Mouse (Mus musculus): Measurements from ENCODE around the gene Krt7. TPM values are rescaled to one million over a fixed set of nuclear protein-coding genes. Genes with fewer than 3 reads are reported as not detected.

Krt7 gene
- 50.9 and 57.3 TPM in 2 replicates for polyA plus RNA-seq (2012; rRNA removed)

DNA sequence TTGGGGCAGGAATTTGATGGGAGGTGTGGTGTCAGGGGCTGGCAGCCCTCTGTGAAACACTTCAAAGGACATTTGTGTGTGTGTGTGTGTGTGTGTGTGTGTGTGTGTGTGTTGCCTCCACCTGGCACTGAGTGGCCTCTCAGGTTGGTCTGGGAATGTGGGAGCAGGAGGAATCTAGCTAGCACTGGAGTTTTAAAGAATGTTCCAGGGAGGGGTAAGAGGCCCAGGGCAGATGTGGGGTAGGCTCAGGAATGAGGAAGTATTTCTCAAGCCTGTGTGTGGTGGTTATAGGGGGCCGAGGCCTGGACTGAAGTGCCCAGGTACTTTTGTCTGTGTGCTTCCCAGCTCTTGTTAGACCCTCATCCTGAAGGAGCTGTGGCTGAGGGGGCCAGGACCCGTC lies at the start of gene Krt7:
Gene Krt7, plus strand, starts transcription at position 269 of the 400 bp plus-strand sequence.
- peaks cover 3% of the 10 kb centered on the region; the same call in 1 of the 2 replicates for H3K4me1 ChIP-seq (ENCODE audit: control insufficient read depth, insufficient read depth, low read length)
- WGBS, result 32% methylated on average over 2 of the region's 2 CpGs
- H3K27ac ChIP-seq (ENCODE audit: insufficient read depth, low read depth, low read length), result peak within 1 kb of the TSS; percentile 97
- DNase-seq, result peak; percentile 77
- TF ChIP-seq POLR2A (IDR thresholded peaks at IDR 0.05; ENCODE audit: low read depth, low read length) (peak; percentile 18), CTCF (conservative IDR thresholded peaks at IDR 0.05; ENCODE audit: insufficient read depth, insufficient read length, low read depth, low read length) (no peak)
- H3K27me3 ChIP-seq (replicated peaks; ENCODE audit: control insufficient read depth, insufficient read depth, low read length), result no peaks in the 10 kb centered on the region
- H3K4me3 ChIP-seq (ENCODE audit: insufficient read depth, low read depth, low read length), result peak within 1 kb of the TSS; percentile 59
- H3K36me3 ChIP-seq (ENCODE audit: control insufficient read depth, insufficient read depth, low read length), result no peaks in the 10 kb centered on the region

DNA sequence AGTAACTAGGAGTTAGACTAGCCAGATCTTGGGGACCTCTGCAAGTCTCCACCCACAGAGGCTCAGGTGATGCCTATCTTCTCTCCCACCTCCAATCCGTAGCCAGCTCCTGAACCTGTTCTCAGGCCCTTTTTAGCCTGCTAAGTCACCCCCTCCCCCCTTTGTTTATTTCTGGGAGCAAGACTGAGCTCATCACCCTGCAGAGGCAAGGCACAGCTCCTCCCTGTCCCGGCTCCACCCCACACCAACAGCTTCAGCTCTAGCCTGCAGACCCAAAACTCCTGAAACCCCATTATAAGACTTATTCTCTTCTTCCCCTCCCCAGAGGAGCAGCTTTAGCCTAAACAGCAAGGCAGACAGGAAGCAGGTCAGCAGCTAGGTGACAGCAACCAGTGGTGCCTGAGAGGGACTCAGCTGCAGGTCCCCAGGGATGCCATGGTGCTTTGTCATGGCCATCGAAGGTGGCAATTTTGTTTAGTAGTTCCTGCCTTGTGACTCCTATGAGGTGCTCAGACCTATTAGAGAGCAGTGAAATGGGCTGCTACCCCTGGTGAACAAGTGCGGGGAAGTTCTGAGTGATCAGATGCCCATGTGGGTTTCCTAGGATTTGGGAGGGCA lies 48.3 kb upstream of the Krt7 start:
- Histone ChIP-seq H3K27me3 (replicated peaks; ENCODE audit: control insufficient read depth, insufficient read depth, low read length) (no peaks in the 10 kb centered on the region), H3K4me3 (ENCODE audit: insufficient read depth, low read depth, low read length) (no peak overlapping the region), H3K27ac (ENCODE audit: insufficient read depth, low read depth, low read length) (no peak overlapping the region), H3K36me3 (ENCODE audit: control insufficient read depth, insufficient read depth, low read length) (no peaks in the 10 kb centered on the region), H3K4me1 (ENCODE audit: control insufficient read depth, insufficient read depth, low read length) (peaks cover 4% of the 10 kb centered on the region; the same call in 1 of the 2 replicates)
- DNase-seq, result no peak
- 67% methylated on average over 4 of the region's 4 CpGs for WGBS
- TF ChIP-seq CTCF (conservative IDR thresholded peaks at IDR 0.05; ENCODE audit: insufficient read depth, insufficient read length, low read depth, low read length) (no peak), POLR2A (IDR thresholded peaks at IDR 0.05; ENCODE audit: low read depth, low read length) (no peak)

DNA sequence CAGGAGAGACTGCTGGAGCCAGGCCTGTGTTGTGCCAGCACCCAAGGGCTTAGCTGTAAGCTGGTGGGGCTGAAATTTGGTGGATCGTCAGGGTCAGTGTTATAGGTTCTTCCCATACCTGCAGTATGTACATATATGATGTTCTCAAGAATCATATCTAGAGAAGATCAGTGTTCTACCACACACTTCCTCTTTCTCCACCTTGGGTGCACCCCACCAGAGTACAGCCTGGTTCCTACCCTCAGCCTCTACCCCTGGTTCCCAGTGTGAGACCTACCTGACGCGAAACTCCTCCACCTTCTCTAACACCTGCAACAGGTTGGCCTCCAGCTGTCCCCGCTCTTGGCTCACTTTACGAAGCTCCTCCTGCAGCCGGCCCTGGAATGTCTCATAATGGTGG lies 46.9 kb upstream of the Krt7 start:
- Histone ChIP-seq H3K4me3 (ENCODE audit: insufficient read depth, low read depth, low read length) (no peak overlapping the region; the same call in 1 of the 2 replicates), H3K4me1 (ENCODE audit: control insufficient read depth, insufficient read depth, low read length) (peaks cover 4% of the 10 kb centered on the region; the same call in 1 of the 2 replicates), H3K27me3 (replicated peaks; ENCODE audit: control insufficient read depth, insufficient read depth, low read length) (no peaks in the 10 kb centered on the region), H3K27ac (ENCODE audit: insufficient read depth, low read depth, low read length) (no peak overlapping the region), H3K36me3 (ENCODE audit: control insufficient read depth, insufficient read depth, low read length) (no peaks in the 10 kb centered on the region)
- TF ChIP-seq CTCF (conservative IDR thresholded peaks at IDR 0.05; ENCODE audit: insufficient read depth, insufficient read length, low read depth, low read length) (no peak), POLR2A (IDR thresholded peaks at IDR 0.05; ENCODE audit: low read depth, low read length) (no peak)
- DNase-seq, result no peak
- WGBS, result 79% methylated on average over 6 of the region's 6 CpGs

DNA sequence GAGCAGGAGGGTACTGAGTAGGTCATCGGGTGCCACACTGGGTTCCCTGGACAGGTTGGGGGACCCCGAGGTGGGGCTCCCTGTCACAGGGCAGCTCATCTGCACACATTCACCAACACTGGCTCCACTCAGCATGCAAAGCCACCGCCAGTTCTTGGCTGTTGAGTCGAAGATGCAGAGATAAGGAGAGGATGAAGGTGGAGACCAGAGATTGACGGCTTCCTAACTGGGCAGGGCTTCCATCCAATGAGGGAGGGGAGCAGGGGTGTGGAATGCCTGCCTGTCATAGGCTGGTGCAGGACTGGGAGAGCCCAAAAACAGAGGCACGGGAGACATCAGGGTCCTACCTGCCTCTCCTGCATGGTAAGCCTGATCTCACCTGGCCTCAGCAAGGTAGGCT lies 46.4 kb upstream of the Krt7 start:
- Histone ChIP-seq H3K4me1 (ENCODE audit: control insufficient read depth, insufficient read depth, low read length) (peaks cover 4% of the 10 kb centered on the region; the same call in 1 of the 2 replicates), H3K27me3 (replicated peaks; ENCODE audit: control insufficient read depth, insufficient read depth, low read length) (no peaks in the 10 kb centered on the region), H3K4me3 (ENCODE audit: insufficient read depth, low read depth, low read length) (no peak overlapping the region; the same call in 1 of the 2 replicates), H3K36me3 (ENCODE audit: control insufficient read depth, insufficient read depth, low read length) (no peaks in the 10 kb centered on the region), H3K27ac (ENCODE audit: insufficient read depth, low read depth, low read length) (0 out of 2 replicates have a peak overlapping the region, but pooled peaks have one; percentile 6)
- DNase-seq, result peak; percentile 63
- 68% methylated on average over 6 of the region's 6 CpGs for WGBS
- TF ChIP-seq CTCF (conservative IDR thresholded peaks at IDR 0.05; ENCODE audit: insufficient read depth, insufficient read length, low read depth, low read length) (no peak), POLR2A (IDR thresholded peaks at IDR 0.05; ENCODE audit: low read depth, low read length) (no peak)

DNA sequence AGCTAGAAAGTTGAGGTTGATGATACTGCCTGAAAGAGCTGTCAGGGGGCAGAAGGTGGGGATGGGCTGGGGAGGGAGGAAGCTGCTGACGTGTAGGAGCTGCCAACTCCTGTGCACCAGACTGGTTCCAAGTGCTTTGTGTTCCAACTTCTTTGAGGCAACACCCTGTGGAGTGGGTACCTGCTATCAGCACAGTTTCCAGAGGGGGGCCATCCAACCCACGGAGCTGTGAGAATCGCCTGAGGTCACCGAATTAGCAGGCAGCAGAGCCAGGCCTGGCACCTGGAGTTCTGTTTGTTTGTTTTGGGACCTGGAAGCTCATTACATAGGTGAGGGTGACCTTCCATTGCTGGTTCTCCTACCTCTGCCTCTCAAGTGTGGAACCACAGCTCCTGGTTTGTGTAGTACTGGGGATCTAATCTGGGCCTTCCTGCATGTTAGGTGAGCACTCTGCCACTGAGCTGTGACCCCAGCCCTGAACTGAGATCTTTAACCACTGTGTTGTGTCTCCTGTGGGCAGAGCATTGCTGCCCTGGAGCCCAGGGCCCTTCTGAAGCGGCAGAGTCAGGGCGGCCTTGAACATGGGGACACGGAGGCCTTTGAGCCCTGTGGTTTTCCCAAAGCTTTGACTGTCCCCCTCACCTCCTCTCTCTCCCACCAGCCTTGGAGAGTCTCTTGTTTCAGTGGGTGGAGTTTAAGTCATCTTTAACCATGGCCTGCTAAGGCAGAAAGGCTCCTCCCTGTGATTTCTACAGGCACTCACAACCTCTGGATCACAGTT lies 45.8 kb upstream of the Krt7 start:
- DNase-seq, result peak; percentile 56
- H3K4me3 ChIP-seq (ENCODE audit: insufficient read depth, low read depth, low read length), result no peak overlapping the region
- H3K27ac ChIP-seq (ENCODE audit: insufficient read depth, low read depth, low read length), result peak overlapping the region; percentile 12; the same call in 1 of the 2 replicates
- H3K36me3 ChIP-seq (ENCODE audit: control insufficient read depth, insufficient read depth, low read length), result no peaks in the 10 kb centered on the region
- H3K27me3 ChIP-seq (replicated peaks; ENCODE audit: control insufficient read depth, insufficient read depth, low read length), result no peaks in the 10 kb centered on the region
- TF ChIP-seq POLR2A (IDR thresholded peaks at IDR 0.05; ENCODE audit: low read depth, low read length) (no peak), CTCF (conservative IDR thresholded peaks at IDR 0.05; ENCODE audit: insufficient read depth, insufficient read length, low read depth, low read length) (no peak)
- WGBS, result 75% methylated on average over 7 of the region's 7 CpGs
- peaks cover 4% of the 10 kb centered on the region; the same call in 1 of the 2 replicates for H3K4me1 ChIP-seq (ENCODE audit: control insufficient read depth, insufficient read depth, low read length)

DNA sequence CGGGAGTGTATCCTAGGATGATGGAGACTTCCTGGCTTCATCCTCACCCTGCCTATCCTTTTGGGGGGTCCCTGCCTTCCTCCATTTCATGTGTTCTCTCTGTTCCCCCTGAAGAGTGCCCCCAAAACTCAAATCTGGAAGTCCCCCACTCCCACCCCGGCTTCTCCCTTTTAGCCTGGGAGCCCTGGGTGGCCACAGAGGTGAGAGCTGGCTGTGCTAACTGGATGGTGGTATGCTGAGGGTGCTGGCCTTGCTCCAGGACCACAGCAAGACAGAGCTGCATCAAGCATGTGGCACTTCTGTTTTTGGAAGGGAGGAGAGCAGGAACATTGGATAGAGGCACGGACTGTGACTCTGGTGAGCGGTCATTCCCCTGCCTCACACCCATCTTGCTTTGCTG lies 45.1 kb upstream of the Krt7 start:
- TF ChIP-seq POLR2A (IDR thresholded peaks at IDR 0.05; ENCODE audit: low read depth, low read length) (no peak), CTCF (conservative IDR thresholded peaks at IDR 0.05; ENCODE audit: insufficient read depth, insufficient read length, low read depth, low read length) (no peak)
- no peak for DNase-seq
- Histone ChIP-seq H3K4me1 (ENCODE audit: control insufficient read depth, insufficient read depth, low read length) (peaks cover 4% of the 10 kb centered on the region; the same call in 1 of the 2 replicates), H3K27me3 (replicated peaks; ENCODE audit: control insufficient read depth, insufficient read depth, low read length) (no peaks in the 10 kb centered on the region), H3K36me3 (ENCODE audit: control insufficient read depth, insufficient read depth, low read length) (no peaks in the 10 kb centered on the region), H3K27ac (ENCODE audit: insufficient read depth, low read depth, low read length) (peak overlapping the region; percentile 12; the same call in 1 of the 2 replicates), H3K4me3 (ENCODE audit: insufficient read depth, low read depth, low read length) (no peak overlapping the region)
- WGBS, result 66% methylated on average over 4 of the region's 4 CpGs

DNA sequence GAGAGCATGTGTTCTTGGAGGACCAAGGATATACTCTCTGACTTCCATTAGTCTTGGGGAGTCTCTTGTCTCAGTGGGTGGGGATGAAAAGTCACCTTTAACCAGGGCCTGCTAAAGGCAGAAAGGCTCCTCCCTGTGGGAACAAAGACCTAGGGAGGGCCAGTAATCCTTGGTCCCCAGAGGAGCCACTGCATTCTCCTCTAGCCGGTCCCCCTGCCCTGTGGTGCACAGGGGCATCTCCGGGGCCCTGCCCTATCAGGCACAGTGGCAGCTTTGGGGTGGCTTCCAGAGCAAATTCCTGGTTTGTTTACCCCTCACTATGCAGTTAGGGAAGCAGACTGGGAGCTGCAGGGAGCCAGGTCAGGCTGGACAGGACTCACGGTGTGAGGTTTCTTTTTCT lies 44.4 kb upstream of the Krt7 start:
- Histone ChIP-seq H3K36me3 (ENCODE audit: control insufficient read depth, insufficient read depth, low read length) (no peaks in the 10 kb centered on the region), H3K4me3 (ENCODE audit: insufficient read depth, low read depth, low read length) (no peak overlapping the region), H3K27me3 (replicated peaks; ENCODE audit: control insufficient read depth, insufficient read depth, low read length) (no peaks in the 10 kb centered on the region), H3K4me1 (ENCODE audit: control insufficient read depth, insufficient read depth, low read length) (peaks cover 6% of the 10 kb centered on the region; the same call in 1 of the 2 replicates), H3K27ac (ENCODE audit: insufficient read depth, low read depth, low read length) (no peak overlapping the region)
- TF ChIP-seq CTCF (conservative IDR thresholded peaks at IDR 0.05; ENCODE audit: insufficient read depth, insufficient read length, low read depth, low read length) (no peak), POLR2A (IDR thresholded peaks at IDR 0.05; ENCODE audit: low read depth, low read length) (no peak)
- no peak for DNase-seq
- 77% methylated on average over 3 of the region's 3 CpGs for WGBS
